Mouse (Mus musculus) frontal cortex, postnatal 14 days (tissue): ENCODE results near the gene Gm21988.

Experiments
- DNase-seq, 2 experiments: peaks; one replicate each; pipeline ENCODE4 v3.0.0; 2022; ENCODE audit warnings: low spot score in 2 of 2

Gm21988 gene

GRCm38 (mm10) chr11:70239541-70240279 is at the start of gene Gm21988, which contains the start of gene Rnasek:
Gene Gm21988 (minus strand): TSS chr11:70239830.
Gene Rnasek (minus strand): TSS chr11:70239842.
- peak; percentile 80 to 84 for DNase-seq

DNA sequence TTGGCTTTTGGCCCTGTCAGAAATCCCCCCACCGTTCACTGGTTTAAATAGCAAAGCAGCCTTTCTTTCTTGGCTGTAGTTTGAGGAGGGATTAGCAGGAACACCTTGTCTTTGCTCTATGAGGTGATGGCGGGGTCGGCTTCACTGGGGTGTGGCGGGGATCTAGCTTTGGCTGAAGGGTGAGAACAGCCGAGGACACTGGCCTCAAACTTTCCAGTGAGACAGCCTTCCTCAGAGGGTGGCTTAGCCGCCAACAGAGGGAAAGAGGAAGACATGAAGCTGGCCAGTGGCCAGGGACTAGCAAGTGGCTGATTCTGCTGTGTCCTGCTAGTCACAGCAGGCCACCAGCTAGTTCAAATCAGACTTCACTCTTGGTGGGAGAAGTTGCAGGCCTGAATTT is 49.6 kb upstream of the Gm21988 start:
- DNase-seq = peak in 1 of 2 experiments; percentile 19

GRCm38 (mm10) chr11:70288102-70288501 is 48.5 kb upstream of the Gm21988 start:
- no peak for DNase-seq

GRCm38 (mm10) chr11:70285686-70286085 is 46.1 kb upstream of the Gm21988 start:
- DNase-seq = no peak

DNA sequence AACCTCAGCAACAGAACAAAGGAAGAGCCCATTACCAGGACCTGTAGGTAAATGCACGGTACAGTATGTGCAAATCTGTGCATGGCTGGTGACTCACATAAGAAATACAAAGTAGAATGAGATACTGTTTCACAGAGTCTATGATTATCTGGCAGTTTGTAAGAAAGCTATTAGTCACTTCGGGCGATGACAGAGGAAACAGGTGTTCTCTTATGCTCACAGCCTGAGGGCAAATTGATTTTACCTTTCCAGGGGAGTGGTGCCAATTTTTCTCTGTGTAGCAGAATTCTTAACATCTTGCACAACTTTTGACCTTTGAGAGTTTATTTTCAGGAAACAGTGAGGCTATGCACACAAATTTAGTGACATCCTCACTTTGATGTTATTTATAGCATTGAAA is 45.1 kb upstream of the Gm21988 start:
- no peak for DNase-seq

DNA sequence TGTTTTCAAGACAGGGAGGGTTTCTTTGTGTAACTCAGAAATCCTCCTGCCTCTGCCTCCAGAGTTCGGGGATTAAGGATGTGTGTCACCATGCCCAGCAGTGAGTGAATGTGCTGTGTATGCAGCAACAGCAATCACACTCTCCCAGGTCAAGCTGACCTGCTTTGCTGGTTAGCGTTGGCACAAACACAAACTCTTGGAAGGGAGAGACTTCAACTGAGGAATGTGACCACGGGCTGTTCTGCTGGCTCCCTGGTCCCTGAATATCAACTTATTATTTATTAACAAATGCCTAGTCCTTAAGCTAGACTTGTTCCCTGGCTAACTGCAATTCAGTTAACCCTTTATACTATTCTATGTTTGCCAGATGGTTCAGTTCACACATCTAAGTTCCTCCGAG is 44.0 kb upstream of the Gm21988 start:
- DNase-seq = no peak

DNA sequence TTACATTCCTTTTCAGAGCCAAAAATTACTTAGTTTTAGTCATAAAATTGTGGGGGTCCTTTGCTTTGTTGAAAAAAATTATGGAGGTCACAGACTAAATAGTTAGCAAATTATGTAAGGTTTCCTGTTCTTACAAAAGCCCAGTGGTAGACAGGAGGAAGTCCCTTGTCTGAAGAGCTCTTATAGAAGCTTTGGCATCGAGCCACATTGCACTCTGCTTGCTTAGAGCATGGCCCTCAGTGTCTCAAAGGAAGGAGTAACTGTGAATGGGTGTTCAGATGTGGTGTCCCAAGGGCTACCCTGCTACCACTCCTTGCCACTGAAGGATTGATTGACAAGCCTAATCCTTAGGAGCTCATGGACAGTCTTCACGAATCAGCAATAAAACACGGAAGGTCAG is 40.8 kb upstream of the Gm21988 start:
- DNase-seq = no peak

DNA sequence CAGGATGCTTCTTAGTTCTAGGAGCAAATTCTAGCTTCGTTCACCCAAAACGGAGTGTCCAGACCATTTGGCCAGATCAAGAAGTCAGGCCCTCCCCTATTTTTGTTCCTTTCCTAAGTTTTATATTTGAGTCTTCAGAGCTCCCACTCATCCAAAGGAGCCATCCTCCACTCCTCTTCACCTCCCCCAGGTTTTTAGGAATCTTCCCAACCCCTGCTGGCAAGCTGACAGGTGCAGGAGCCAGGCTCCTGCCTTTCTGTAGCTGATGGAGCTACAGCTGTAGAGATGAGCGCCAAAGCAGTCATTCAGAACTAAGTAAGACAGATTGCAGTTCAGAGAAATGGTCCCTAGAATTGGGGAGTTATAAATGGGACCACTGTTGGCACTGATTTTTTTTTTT is 39.3 kb upstream of the Gm21988 start:
- no peak for DNase-seq

DNA sequence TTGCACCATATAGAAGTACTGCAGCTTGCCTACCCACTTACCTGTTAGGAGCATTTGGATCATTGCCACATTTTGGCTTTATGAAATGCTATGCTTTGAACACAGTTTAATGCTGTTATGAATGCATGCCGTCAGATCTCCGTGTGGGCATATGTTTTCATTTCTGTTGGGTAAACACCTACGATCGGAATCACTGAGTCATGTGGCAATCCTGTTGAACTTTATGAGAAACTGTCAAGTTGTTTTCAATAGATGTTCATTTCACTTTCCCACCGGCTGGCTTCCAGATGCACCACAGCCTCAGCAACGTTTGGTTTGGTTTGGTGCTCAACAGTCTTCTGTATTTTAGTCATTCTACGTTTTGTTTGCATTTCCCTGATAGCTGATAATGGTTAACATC is 32.0 kb upstream of the Gm21988 start:
- no peak for DNase-seq

GRCm38 (mm10) chr11:70266405-70266804 is 26.8 kb upstream of the Gm21988 start:
- DNase-seq = no peak

DNA sequence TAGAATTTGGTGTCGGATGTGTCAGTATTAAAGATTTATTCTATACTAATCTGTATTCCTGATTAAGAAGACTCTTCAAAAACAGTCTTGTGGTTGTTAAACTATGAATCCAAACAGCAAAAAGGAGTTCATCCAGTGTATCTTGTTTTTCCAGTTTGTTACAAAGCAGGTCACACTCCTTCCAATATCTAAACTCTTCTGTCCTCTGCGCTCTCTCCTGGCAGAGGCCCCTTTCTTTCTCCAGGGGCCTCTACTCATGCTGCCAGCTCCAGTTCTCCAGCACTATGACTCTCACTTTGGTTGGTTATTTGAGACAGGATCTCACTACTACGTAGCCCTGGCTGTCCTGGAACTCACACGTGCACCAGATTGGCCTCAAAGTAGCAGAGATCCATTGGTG is 26.2 kb upstream of the Gm21988 start:
- no peak for DNase-seq

- no peak for DNase-seq
Measured at GRCm38 (mm10) chr11:70265252-70265651, 25.6 kb upstream of the Gm21988 start.

GRCm38 (mm10) chr11:70259035-70259434 is 19.4 kb upstream of the Gm21988 start:
- DNase-seq = no peak

DNA sequence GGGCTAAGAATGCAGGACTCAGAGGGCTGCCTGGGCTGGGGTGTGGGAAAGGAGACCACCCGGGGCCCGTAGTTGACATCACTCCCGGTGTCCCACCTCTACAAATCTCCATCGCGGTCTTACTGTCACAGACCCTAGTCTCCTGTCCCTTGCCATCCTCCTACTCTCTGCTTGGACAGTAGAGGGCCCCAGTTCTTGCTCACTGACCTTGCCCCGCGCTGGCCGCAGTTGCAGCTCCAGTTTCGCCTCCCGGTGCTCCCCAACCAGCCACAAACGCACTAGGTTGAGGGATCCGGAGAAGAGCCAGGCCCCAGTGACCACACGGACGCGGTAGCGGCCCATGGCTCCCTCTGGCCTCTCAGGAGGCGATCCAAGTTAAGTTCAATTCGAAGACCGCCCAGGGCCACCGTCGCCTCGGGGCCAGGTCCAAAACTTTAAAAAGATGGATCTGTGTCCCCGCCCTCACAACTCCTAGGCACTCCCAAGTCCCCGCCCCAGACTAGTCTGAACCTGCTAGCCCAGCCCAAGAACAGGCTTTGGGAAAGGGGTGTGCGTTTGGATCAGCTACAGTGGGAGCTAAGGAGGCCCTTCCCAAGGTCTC is 15.4 kb upstream of the Gm21988 start, which contains the start of gene Alox12:
Gene Alox12, minus strand, starts transcription at position 423 of the 601 bp plus-strand sequence.
- no peak for DNase-seq

DNA sequence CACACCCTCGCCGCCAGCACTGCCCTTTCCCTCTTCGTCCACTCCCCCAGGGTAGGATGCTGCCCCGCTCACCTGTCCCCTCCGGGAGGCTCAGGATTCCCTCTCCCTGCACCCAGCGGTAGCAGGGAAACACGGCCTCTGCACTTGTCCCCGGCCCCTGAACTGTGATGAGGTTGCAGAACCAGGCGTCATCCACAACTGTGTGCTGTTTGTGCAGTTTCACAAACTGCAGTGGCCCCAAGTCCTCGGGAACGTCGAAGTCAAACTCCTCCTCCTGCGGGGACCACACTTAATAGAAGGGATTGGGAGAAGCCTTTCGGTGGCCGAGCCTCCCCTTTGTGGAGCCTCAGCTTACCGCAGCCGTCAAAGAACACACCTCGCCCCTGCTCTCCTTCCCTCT is 14.7 kb upstream of the Gm21988 start:
- no peak for DNase-seq

GRCm38 (mm10) chr11:70251853-70252252 is 12.2 kb upstream of the Gm21988 start:
- no peak for DNase-seq

GRCm38 (mm10) chr11:70250150-70250549 is 10.5 kb upstream of the Gm21988 start:
- DNase-seq = no peak

DNA sequence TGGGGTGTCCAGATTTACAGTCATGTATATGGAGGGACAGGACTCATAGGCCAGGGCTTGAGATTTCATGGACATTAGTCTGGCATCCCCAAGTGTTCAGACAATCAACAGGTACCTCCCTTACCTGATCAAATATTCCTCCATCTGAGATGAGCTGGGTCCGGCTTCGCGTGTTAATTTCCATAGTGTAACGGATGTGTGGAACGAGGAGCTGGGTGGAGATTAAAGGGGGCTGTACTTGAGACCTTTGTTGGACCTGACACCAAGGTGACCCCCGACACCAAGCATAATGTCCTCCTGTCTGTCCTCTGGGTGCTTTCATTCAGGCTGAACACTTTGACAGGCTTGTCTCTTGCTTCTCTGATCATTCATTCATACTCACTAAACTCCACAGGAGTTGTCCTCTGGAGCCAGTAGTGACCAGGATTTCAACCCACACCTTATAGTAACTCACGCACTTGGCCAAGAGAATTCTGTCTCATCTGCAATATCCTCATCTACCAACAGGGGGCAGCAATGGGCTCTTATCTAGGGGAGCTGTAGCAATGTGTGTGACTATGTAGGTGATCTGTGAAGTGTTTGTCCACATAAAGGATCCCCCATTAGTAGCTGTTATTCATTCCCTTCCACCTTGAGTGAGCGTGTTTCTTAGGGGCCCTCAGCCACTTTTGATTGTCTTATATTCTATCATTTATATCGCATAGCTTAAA is 7.7 kb upstream of the Gm21988 start:
- DNase-seq = no peak

- no peak for DNase-seq
Measured at GRCm38 (mm10) chr11:70242591-70242990, 3.0 kb upstream of the Gm21988 start.

DNA sequence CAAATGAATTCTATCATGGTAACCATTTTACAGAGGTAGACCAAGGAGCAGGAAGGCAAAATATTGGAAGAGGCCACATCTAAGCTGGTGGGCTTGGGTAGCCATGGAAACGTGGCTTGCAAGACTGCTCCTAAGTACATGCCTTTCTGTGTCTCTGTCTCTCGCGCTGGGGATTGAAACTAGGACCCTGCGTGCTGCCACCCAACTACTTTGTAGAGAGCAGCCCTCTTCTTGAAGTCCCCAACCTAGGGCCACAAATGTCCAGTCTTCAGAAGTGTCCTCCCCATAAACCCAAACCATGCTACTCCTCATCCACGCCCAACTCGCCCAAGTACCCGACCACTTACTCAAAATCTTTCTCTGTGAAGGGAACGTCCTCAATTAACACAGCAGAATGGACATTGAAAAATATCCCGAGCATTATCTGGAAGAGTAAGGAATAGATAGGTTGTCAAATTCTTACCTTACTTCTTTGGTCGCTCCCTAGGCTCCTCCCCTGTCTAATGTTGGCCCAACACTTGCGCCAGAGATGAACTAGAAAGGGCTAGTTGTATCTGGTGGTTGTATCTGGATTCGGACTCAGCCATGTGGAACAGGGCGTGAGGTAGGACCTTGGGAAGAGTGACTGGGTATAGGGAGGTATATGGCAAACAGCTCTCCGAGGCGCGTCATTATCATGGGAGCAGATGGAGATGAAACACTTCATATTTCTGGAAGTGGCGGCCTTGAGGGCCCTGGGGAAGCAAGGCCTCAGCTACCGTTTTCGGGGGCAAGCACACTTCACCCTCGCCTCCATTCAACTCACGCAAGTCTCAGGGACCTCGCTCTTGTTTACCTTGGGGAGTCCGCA is 814 bp downstream of the Gm21988 start:
- DNase-seq = no peak

- DNase-seq = peak; percentile 95 to 96
Measured at GRCm38 (mm10) chr11:70237457-70238167, 2.0 kb downstream of the Gm21988 start, which contains the start of gene 0610010K14Rik. Gene 0610010K14Rik (minus strand): TSS chr11:70237914.
